Mouse (Mus musculus) myocyte (in vitro differentiated cells): ENCODE data around the gene Gm5475. TPM values are rescaled to one million over a fixed set of nuclear protein-coding genes. Genes with fewer than 3 reads are reported as not detected.

Experiments used
- H3K27me3 ChIP-seq: one replicate; pipeline ENCODE4 v1.6.1; 2011; ENCODE audit not compliant: control insufficient read depth, insufficient read depth, insufficient read length
- H3K36me3 ChIP-seq: one replicate; pipeline ENCODE4 v1.6.1; 2011; ENCODE audit not compliant: control insufficient read depth, insufficient read depth
- H3K4me2 ChIP-seq: one replicate; pipeline ENCODE4 v1.6.1; 2011; ENCODE audit warnings: low read depth, control low read depth
- H3K4me3 ChIP-seq: one replicate; pipeline ENCODE4 v1.5.1; 2011; ENCODE audit warnings: mild to moderate bottlenecking, control low read depth, moderate library complexity
- H3K79me2 ChIP-seq: one replicate; pipeline ENCODE4 v1.6.1; 2011; ENCODE audit not compliant: control insufficient read depth, insufficient read depth
- H3ac ChIP-seq: one replicate; pipeline ENCODE4 v1.6.1; 2011; ENCODE audit not compliant: control insufficient read depth, insufficient read length
- CEBPB ChIP-seq: IDR thresholded peaks from 2 replicates; pipeline ENCODE4 v1.6.1; 2011; ENCODE audit warnings: mild to moderate bottlenecking, moderate library complexity; ENCODE audit not compliant: poor library complexity, insufficient read depth, severe bottlenecking
- E2F4 ChIP-seq: IDR thresholded peaks from one replicate; pipeline ENCODE4 v1.6.1; 2011; ENCODE audit warnings: mild to moderate bottlenecking, control low read depth, moderate library complexity; ENCODE audit not compliant: insufficient read depth
- MAX ChIP-seq: IDR thresholded peaks from one replicate; pipeline ENCODE4 v1.6.1; 2011; ENCODE audit warnings: low read depth, mild to moderate bottlenecking, control low read depth
- MYOD1 ChIP-seq, 3 experiments: IDR thresholded peaks; one replicate each; pipeline ENCODE4 v1.6.1; 2011; ENCODE audit warnings: control low read depth in 2 of 3, low read depth in 2 of 3, mild to moderate bottlenecking in 2 of 3, moderate library complexity in 1 of 3; ENCODE audit not compliant: insufficient read length in 2 of 3, control insufficient read depth in 1 of 3
- MYOG ChIP-seq, 3 experiments: IDR thresholded peaks; one replicate each; pipeline ENCODE4 v1.6.1; 2011; ENCODE audit warnings: control low read depth in 2 of 3, low read depth in 2 of 3, mild to moderate bottlenecking in 2 of 3; ENCODE audit not compliant: insufficient read length in 2 of 3, control insufficient read depth in 1 of 3, insufficient read depth in 1 of 3
- POLR2A ChIP-seq: IDR thresholded peaks from one replicate; pipeline ENCODE4 v1.6.1; 2011; ENCODE audit warnings: low read depth, mild to moderate bottlenecking, control low read depth, moderate library complexity; ENCODE audit not compliant: insufficient read length
- POLR2AphosphoS2 ChIP-seq: IDR thresholded peaks from one replicate; pipeline ENCODE4 v1.6.1; 2011; ENCODE audit warnings: low read depth, control low read depth; ENCODE audit not compliant: insufficient read length
- REST ChIP-seq: IDR thresholded peaks from one replicate; pipeline ENCODE4 v1.6.1; 2011; ENCODE audit warnings: mild to moderate bottlenecking, control low read depth, moderate library complexity; ENCODE audit not compliant: insufficient read depth, insufficient read length
- SRF ChIP-seq: IDR thresholded peaks from one replicate; pipeline ENCODE4 v1.6.1; 2011; ENCODE audit warnings: low read depth; ENCODE audit not compliant: control insufficient read depth, insufficient read length
- TCF12 ChIP-seq: IDR thresholded peaks from one replicate; pipeline ENCODE4 v1.6.1; 2011; ENCODE audit warnings: mild to moderate bottlenecking, control low read depth; ENCODE audit not compliant: poor library complexity, insufficient read depth, severe bottlenecking
- TCF3 ChIP-seq: IDR thresholded peaks from one replicate; pipeline ENCODE4 v1.6.1; 2011; ENCODE audit warnings: low read depth, control low read depth; ENCODE audit not compliant: insufficient read length
- USF1 ChIP-seq: IDR thresholded peaks from one replicate; pipeline ENCODE4 v1.6.1; 2011; ENCODE audit warnings: low read depth, mild to moderate bottlenecking, control low read depth, moderate library complexity
- polyA plus RNA-seq: library from polyadenylated mRNA; unstranded; fragments of >200 nt; fragmentation: generic; extraction: Trizol; gene quantifications from one replicate; pipeline ENCODE4 v1.2.1, GENCODE M21; 2012; ENCODE audit warnings: missing spikeins

Gene Gm5475
- polyA plus RNA-seq, 1 experiment = 0.05 TPM

DNA sequence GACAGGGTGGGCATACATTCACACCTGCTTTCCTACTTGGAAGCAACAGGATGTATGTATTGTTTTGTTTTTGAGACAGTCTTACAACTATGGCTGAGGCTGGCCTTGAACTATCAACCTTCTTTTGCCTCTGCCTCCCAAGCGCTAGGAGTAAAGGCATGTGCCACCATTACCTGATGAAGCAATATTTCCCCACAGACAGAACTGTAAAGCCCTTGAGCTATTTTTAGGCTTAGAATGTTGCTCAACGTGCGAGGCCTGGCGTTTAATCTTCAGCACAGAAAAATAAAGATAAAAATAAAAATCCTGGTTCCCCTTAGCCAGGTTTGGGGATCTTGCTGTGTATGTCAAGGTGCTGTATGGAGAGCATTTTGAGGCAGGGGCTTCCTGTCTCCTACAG lies 14.2 kb downstream of the Gm5475 start:
- H3K4me2 ChIP-seq = no peak overlapping the region
- no peaks in the 10 kb centered on the region for H3K36me3 ChIP-seq
- TF ChIP-seq CEBPB (no peak), POLR2A (no peak), SRF (no peak), MAX (no peak), E2F4 (no peak), MYOD1 (IDR thresholded peaks at IDR 0.05; ENCODE audit: control insufficient read depth in 1 of 3, insufficient read length in 2 of 3, low read depth in 2 of 3) (no peak)

GRCm38 (mm10) chr15:100436518-100436917 lies 14.6 kb downstream of the Gm5475 start:
- H3K36me3 ChIP-seq = no peaks in the 10 kb centered on the region
- TF ChIP-seq MAX = no peak
- no peak for TF ChIP-seq REST
- no peak for TF ChIP-seq TCF3
- TF ChIP-seq MYOD1 (IDR thresholded peaks at IDR 0.05; ENCODE audit: control insufficient read depth in 1 of 3, insufficient read length in 2 of 3, low read depth in 2 of 3) = no peak
- TF ChIP-seq MYOG (IDR thresholded peaks at IDR 0.05; ENCODE audit: control insufficient read depth in 1 of 3, insufficient read depth in 1 of 3, insufficient read length in 2 of 3, low read depth in 2 of 3) = no peak
- no peak for TF ChIP-seq TCF12
- TF ChIP-seq SRF = no peak
- no peak for TF ChIP-seq USF1
- no peak for TF ChIP-seq CEBPB
- TF ChIP-seq POLR2AphosphoS2 = no peak
- no peak for TF ChIP-seq E2F4
- TF ChIP-seq POLR2A = no peak
- no peak overlapping the region for H3ac ChIP-seq
- H3K79me2 ChIP-seq = no peaks in the 10 kb centered on the region
- H3K4me3 ChIP-seq = no peak overlapping the region
- no peaks in the 10 kb centered on the region for H3K27me3 ChIP-seq
- H3K4me2 ChIP-seq = no peak overlapping the region

More for the DNA sequence above, 14.2 kb downstream of the Gm5475 start:
- Histone ChIP-seq H3K27me3 (no peaks in the 10 kb centered on the region), H3ac (no peak overlapping the region), H3K4me3 (no peak overlapping the region), H3K79me2 (no peaks in the 10 kb centered on the region)

- Histone ChIP-seq H3ac (no peak overlapping the region), H3K4me2 (peak overlapping the region; percentile 88), H3K36me3 (no peaks in the 10 kb centered on the region), H3K27me3 (no peaks in the 10 kb centered on the region), H3K79me2 (no peaks in the 10 kb centered on the region), H3K4me3 (peak overlapping the region; percentile 27)
- TF ChIP-seq POLR2AphosphoS2 = peak; percentile 49
- no peak for TF ChIP-seq REST
- TF ChIP-seq MYOD1 (IDR thresholded peaks at IDR 0.05; ENCODE audit: control insufficient read depth in 1 of 3, insufficient read length in 2 of 3, low read depth in 2 of 3) = no peak
- TF ChIP-seq USF1 = no peak
- no peak for TF ChIP-seq MAX
- TF ChIP-seq CEBPB = 0 out of 2 replicates have a peak, but pooled peaks have one; percentile 2
- TF ChIP-seq TCF3 = no peak
- peak; percentile 50 for TF ChIP-seq POLR2A
- TF ChIP-seq SRF = no peak
- no peak for TF ChIP-seq TCF12
- TF ChIP-seq E2F4 = no peak
- no peak for TF ChIP-seq MYOG (IDR thresholded peaks at IDR 0.05; ENCODE audit: control insufficient read depth in 1 of 3, insufficient read depth in 1 of 3, insufficient read length in 2 of 3, low read depth in 2 of 3)
Measured at GRCm38 (mm10) chr15:100443126-100443922, 21.4 kb downstream of the Gm5475 start.

- no peaks in the 10 kb centered on the region for H3K79me2 ChIP-seq
- H3K36me3 ChIP-seq = no peaks in the 10 kb centered on the region
- H3K4me3 ChIP-seq = no peak overlapping the region
- TF ChIP-seq CEBPB = no peak
- no peak for TF ChIP-seq MYOG (IDR thresholded peaks at IDR 0.05; ENCODE audit: control insufficient read depth in 1 of 3, insufficient read depth in 1 of 3, insufficient read length in 2 of 3, low read depth in 2 of 3)
- no peak for TF ChIP-seq E2F4
- no peak for TF ChIP-seq SRF
- TF ChIP-seq TCF3 = no peak
- TF ChIP-seq MAX = no peak
- TF ChIP-seq REST = no peak
- TF ChIP-seq POLR2A = no peak
- TF ChIP-seq POLR2AphosphoS2 = no peak
- TF ChIP-seq USF1 = no peak
- no peak for TF ChIP-seq MYOD1 (IDR thresholded peaks at IDR 0.05; ENCODE audit: control insufficient read depth in 1 of 3, insufficient read length in 2 of 3, low read depth in 2 of 3)
- TF ChIP-seq TCF12 = no peak
- no peak overlapping the region for H3K4me2 ChIP-seq
- no peak overlapping the region for H3ac ChIP-seq
- no peaks in the 10 kb centered on the region for H3K27me3 ChIP-seq
Measured at GRCm38 (mm10) chr15:100446887-100447286, 24.9 kb downstream of the Gm5475 start.

DNA sequence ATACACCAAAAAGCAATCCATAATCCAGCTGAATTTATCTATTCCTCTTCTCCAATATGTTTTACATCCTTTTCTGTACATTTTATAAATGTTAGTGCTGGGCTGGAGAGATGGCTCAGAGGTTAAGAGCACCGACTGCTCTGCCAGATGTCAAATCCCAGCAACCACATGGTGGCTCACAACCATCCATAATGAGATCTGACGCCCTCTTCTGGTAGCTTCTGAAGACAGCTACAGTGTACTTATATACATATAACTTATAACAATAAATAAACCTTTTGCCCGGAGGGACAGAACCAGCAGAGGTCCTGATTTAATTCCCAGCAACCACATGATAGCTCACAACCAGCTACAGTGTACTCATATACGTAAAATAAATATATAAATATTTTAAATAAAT lies 26.6 kb downstream of the Gm5475 start:
- H3K36me3 ChIP-seq = no peaks in the 10 kb centered on the region
- H3ac ChIP-seq = no peak overlapping the region
- TF ChIP-seq TCF3 = no peak
- no peak for TF ChIP-seq E2F4
- no peak for TF ChIP-seq CEBPB
- no peak for TF ChIP-seq POLR2A
- TF ChIP-seq REST = no peak
- H3K79me2 ChIP-seq = no peaks in the 10 kb centered on the region
- no peak overlapping the region for H3K4me3 ChIP-seq
- H3K27me3 ChIP-seq = no peaks in the 10 kb centered on the region
- H3K4me2 ChIP-seq = no peak overlapping the region
